11 mouse cellular contexts compared by ENCODE assay signal in genomic region chr2:31061868-31062628, GRCm38 (mm10).
DNase-seq lines count a peak whose midpoint lies in the region; ATAC-seq and TF ChIP-seq lines count a peak whose summit lies in the region.
"Had no signal": no experiment of that assay in that cellular context is flagged by ENCODE, and none has a peak within 500 bp of the region (broad histone marks: within the 10 kb centered on the region; RNA-seq: fewer than 3 reads in every experiment).

No protein-coding gene starts in this region.

- WGBS in heart, embryonic 10.5 days, result 83% methylated on average over 10 of the region's 10 CpGs

- H3K27me3 ChIP-seq in heart, embryonic 10.5 days (ENCODE audit: insufficient read depth, poor library complexity, severe bottlenecking), result no peaks in the 10 kb centered on the region
- H3K27me3 ChIP-seq in ES-Bruce4 (ENCODE audit: control insufficient read depth, insufficient read depth, low read length, poor library complexity, severe bottlenecking), result no peaks in the 10 kb centered on the region
- H3K27me3 ChIP-seq: heart, embryonic 12.5 days had no signal

- no peak for DNase-seq in heart, embryonic 10.5 days (ENCODE audit: low spot score)
- no peak for DNase-seq in heart, adult 8-10 months (ENCODE audit: low spot score)
- peak; percentile 91 for DNase-seq in induced T-regulatory cell, adult 2 months (ENCODE audit: low read depth)
- DNase-seq in urinary bladder, postnatal 4 days (ENCODE audit: low spot score in 2 of 2), result no peak
- no peak for DNase-seq in right cerebral cortex, postnatal 10 days (ENCODE audit: low spot score in 2 of 2)
- no peak for DNase-seq in layer of hippocampus, adult 9-11 months
- DNase-seq: layer of hippocampus, postnatal 36 days had no signal

- TF ChIP-seq CTCF in ES-Bruce4 (IDR thresholded peaks at IDR 0.05; ENCODE audit: low read depth, low read length), result no peak

- no peak for TF ChIP-seq EP300 in ES-Bruce4 (IDR thresholded peaks at IDR 0.05; ENCODE audit: insufficient read depth, low read depth, low read length)

- H3K9me3 ChIP-seq in heart, embryonic 10.5 days, result no peaks in the 10 kb centered on the region
- H3K9me3 ChIP-seq in ES-Bruce4 (replicated peaks; ENCODE audit: control insufficient read depth, insufficient read depth, low read length, poor library complexity, severe bottlenecking), result no peaks in the 10 kb centered on the region
- H3K9me3 ChIP-seq: heart, embryonic 12.5 days had no signal

- no peak for TF ChIP-seq POLR2A in ES-Bruce4 (IDR thresholded peaks at IDR 0.05; ENCODE audit: insufficient read depth, low read length)

- ATAC-seq in neutrophil, adult 5-6 weeks (ENCODE audit: extremely low read depth, insufficient number of reproducible peaks, low FRiP score, poor library complexity, severe bottlenecking), result peak; percentile 52
- ATAC-seq: intestine, embryonic 16.5 days had no signal

- H3K9ac ChIP-seq in ES-Bruce4 (ENCODE audit: low read depth, poor library complexity, severe bottlenecking), result peak overlapping the region; percentile 47
- H3K9ac ChIP-seq: heart, embryonic 12.5 days had no signal

- H3K4me3 ChIP-seq in heart, embryonic 10.5 days, result no peak overlapping the region
- H3K4me3 ChIP-seq in ES-Bruce4 (ENCODE audit: low read depth, low read length), result peak overlapping the region; percentile 74
- H3K4me3 ChIP-seq: heart, embryonic 12.5 days had no signal

- H3K4me1 ChIP-seq in heart, embryonic 10.5 days, result peaks cover 5% of the 10 kb centered on the region; the same call in 1 of the 2 replicates
- H3K4me1 ChIP-seq in ES-Bruce4 (ENCODE audit: control insufficient read depth, insufficient read depth, low read length), result peaks cover 14% of the 10 kb centered on the region

- peaks cover 48% of the 10 kb centered on the region for H3K36me3 ChIP-seq in heart, embryonic 10.5 days
- H3K36me3 ChIP-seq in ES-Bruce4 (ENCODE audit: control insufficient read depth, insufficient read depth, low read length, poor library complexity, severe bottlenecking), result 0 out of 2 replicates have a peak, but pooled peaks cover 3% of the 10 kb centered on the region

- peak overlapping the region; percentile 12; the same call in 1 of the 2 replicates for H3K27ac ChIP-seq in heart, embryonic 10.5 days
- peak overlapping the region; percentile 79 for H3K27ac ChIP-seq in ES-Bruce4 (ENCODE audit: insufficient read depth, low read length)
